Mouse (Mus musculus): ENCODE measurements around the gene Mylk3. TPM values are rescaled to one million over a fixed set of nuclear protein-coding genes. Genes with fewer than 3 reads are reported as not detected.

Mylk3 gene
- polyA plus RNA-seq, 1 experiment from 2014 or later, result 0.37 TPM

DNA sequence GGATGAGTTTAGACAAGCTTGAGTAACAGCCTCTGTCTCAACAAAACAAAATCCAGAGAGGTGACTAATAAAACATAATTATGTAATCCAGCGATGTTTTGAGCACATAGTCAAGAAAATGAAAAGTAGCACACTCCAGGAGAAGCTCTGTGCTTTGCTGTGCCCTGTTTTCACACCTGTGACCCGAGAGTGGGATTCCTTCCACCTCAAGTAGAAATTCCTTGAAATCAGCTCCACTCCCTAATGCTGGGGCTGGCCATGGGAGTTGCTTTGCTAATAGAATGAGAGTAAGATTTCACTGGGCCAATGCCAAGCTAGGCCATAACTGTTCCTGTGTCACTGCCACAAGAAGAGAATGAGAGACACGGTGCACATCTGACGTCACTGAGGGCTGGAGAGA, 48.5 kb downstream of the Mylk3 start:
- no peaks in the 10 kb centered on the region for H3K9me3 ChIP-seq (replicated peaks)
- no peak overlapping the region for H3K27ac ChIP-seq (replicated peaks)
- 87% methylated on average over 4 of the region's 4 CpGs for WGBS
- no peak for DNase-seq (ENCODE audit: low spot score)
- no peaks in the 10 kb centered on the region for H3K27me3 ChIP-seq (ENCODE audit: low read depth, poor library complexity, severe bottlenecking)
- no peak overlapping the region for H3K4me3 ChIP-seq
- no peaks in the 10 kb centered on the region for H3K36me3 ChIP-seq
- H3K4me1 ChIP-seq, result peaks cover 10% of the 10 kb centered on the region

DNA sequence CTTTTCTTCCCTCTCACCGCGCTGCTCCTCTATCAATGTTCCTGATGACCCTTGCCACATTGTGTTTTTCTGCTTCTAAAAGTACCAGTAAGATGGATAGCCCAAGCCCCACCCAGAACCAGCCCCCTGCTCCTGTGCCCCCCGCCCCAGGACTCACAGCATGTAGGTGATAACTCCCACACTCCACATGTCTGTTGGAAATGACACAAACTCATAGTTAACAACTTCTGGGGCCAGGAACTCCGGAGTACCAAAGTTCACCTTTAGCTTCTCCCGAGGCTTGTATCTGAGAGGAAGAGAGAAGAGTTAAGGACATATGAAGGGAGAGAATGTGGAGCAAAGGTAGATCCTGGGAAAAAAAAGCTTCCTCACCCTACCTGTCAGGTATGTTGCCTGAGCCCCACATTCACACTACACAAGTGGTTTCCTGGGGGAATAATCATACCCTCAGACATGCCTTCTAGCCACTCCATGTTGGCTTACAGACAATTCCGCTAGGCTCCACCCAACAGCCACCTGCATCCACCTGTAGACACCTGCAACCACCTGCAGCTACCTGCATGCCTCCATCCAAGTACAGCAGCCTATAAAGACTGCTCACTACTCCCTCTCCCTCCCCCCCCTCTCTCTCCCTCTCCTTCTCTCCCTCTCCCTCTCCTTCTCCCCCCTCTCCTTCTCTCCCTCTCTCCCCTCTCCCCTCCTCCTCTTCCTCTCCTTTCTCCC, 49.8 kb downstream of the Mylk3 start:
- no peaks in the 10 kb centered on the region for H3K9me3 ChIP-seq (replicated peaks)
- no peak overlapping the region for H3K4me3 ChIP-seq
- H3K27ac ChIP-seq (replicated peaks), result no peak overlapping the region
- 82% methylated on average over 6 of the region's 6 CpGs for WGBS
- DNase-seq (ENCODE audit: low spot score), result no peak
- H3K36me3 ChIP-seq, result no peaks in the 10 kb centered on the region
- H3K27me3 ChIP-seq (ENCODE audit: low read depth, poor library complexity, severe bottlenecking), result no peaks in the 10 kb centered on the region
- peaks cover 10% of the 10 kb centered on the region for H3K4me1 ChIP-seq

DNA sequence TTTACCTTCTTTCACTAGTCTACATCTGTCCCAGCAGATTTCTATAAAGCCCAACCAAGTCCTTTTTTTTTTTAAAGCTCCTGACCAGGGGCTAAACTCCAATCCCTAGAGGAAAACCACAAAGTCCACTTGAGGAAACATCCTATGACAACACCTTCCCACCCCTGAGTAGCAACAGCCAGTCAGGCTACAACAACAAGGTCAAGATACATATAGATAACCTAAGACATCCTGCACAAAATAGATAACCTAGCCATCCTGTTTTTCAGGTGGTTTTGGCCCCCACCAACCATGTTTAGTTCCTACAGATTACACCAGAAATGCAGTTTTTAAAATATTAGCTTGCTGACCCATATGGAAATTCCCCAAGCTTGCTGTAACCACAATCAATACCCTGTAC, 51.0 kb downstream of the Mylk3 start:
- H3K27ac ChIP-seq (replicated peaks), result no peak overlapping the region
- H3K27me3 ChIP-seq (ENCODE audit: low read depth, poor library complexity, severe bottlenecking), result no peaks in the 10 kb centered on the region
- H3K4me1 ChIP-seq, result peaks cover 5% of the 10 kb centered on the region
- no peaks in the 10 kb centered on the region for H3K36me3 ChIP-seq
- no peak overlapping the region for H3K4me3 ChIP-seq
- DNase-seq (ENCODE audit: low spot score), result no peak
- H3K9me3 ChIP-seq (replicated peaks), result no peaks in the 10 kb centered on the region

DNA sequence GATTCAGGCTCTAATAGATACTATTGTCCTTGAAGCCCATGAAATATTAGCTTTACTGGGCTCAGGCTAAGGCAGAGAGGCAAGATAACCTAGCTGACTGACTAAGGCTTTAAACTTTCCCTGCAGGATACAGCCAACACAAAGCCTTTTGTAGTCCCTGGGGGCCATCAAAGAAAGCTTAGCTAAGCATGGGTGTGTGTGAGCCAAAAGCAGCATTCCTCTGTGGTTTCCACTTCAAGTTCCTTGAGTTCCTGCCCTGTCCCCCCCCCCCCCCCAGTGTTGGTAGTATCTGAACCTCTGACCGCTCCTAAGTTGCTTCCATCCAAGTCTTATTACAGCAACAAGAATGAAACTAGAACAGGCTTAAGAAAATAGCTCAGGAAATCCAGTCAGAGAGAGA, 56.6 kb downstream of the Mylk3 start:
- DNase-seq (ENCODE audit: low spot score), result no peak
- Histone ChIP-seq H3K27me3 (ENCODE audit: low read depth, poor library complexity, severe bottlenecking) (no peaks in the 10 kb centered on the region), H3K4me1 (no peaks in the 10 kb centered on the region), H3K9me3 (replicated peaks) (no peaks in the 10 kb centered on the region), H3K27ac (replicated peaks) (no peak overlapping the region), H3K4me3 (no peak overlapping the region), H3K36me3 (no peaks in the 10 kb centered on the region)
- WGBS, result 68% methylated on average over 1 of the region's 1 CpGs

DNA sequence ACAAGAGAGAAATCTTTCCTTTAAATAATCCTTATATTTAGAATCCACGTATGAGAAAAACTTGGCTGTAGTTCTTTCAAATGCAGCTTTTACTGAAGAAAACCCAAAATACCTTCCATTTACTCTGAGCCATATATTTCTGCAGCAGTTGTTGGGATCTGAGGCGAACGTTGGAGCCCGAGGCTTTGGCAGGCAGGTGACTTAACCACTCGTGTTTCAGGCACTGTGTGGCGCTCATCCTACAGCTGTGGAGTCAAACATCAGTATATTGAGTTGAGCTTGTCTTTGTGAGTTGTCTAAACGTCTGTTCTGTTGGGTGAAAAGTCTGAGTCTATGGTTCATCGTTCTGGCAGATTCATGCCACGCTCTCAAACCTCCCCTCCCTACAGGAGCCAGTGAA, 59.1 kb downstream of the Mylk3 start:
- H3K4me1 ChIP-seq, result no peaks in the 10 kb centered on the region
- H3K4me3 ChIP-seq, result no peak overlapping the region
- H3K27me3 ChIP-seq (ENCODE audit: low read depth, poor library complexity, severe bottlenecking), result no peaks in the 10 kb centered on the region
- no peak for DNase-seq (ENCODE audit: low spot score)
- no peaks in the 10 kb centered on the region for H3K9me3 ChIP-seq (replicated peaks)
- no peaks in the 10 kb centered on the region for H3K36me3 ChIP-seq
- no peak overlapping the region for H3K27ac ChIP-seq (replicated peaks)
- WGBS, result 85% methylated on average over 9 of the region's 9 CpGs

DNA sequence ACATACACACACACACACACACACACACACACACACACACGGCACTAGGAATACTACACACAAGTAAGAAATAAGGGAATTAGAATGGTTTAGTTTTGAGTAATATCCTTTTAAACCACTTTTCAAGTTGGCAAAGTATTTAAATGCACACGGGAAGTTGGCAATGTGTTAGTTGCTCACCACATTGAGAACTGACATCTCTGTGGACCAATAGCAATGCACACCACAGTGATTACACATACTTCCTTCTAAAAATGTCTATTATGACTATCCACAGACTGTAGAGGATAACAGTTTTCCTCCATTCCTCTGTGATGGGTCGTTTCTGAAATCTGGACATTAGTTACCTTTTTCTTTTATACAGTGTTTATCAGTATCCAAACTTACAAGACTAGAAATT, 63.1 kb downstream of the Mylk3 start:
- Histone ChIP-seq H3K27me3 (ENCODE audit: low read depth, poor library complexity, severe bottlenecking) (no peaks in the 10 kb centered on the region), H3K36me3 (no peaks in the 10 kb centered on the region), H3K4me3 (no peak overlapping the region), H3K4me1 (no peaks in the 10 kb centered on the region), H3K9me3 (replicated peaks) (peaks cover 7% of the 10 kb centered on the region; the same call in 1 of the 2 replicates), H3K27ac (replicated peaks) (no peak overlapping the region)
- no peak for DNase-seq (ENCODE audit: low spot score)
- 85% methylated on average over 3 of the region's 3 CpGs for WGBS

DNA sequence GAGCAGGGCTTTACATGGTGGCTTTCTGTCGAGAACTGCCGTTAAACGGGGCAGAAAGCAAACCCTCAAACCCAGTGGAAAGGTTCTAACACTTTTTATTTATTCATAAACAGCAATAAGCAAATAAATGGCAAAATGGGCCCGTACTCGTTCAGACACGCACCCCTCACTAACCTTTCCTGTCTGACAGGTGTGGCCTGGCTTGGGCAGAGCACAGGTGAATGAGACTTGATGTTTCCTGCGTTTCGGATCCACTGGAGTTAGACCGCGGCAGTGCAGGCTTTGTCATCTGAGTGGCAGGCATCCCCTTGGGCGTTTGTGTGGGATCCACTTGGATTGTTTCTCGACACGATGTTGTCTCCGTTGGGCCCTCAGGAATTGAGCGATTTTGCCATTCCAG, 64.2 kb downstream of the Mylk3 start:
- WGBS, result 87% methylated on average over 15 of the region's 15 CpGs
- H3K9me3 ChIP-seq (replicated peaks), result peaks cover 10% of the 10 kb centered on the region; the same call in 1 of the 2 replicates
- no peaks in the 10 kb centered on the region for H3K36me3 ChIP-seq
- H3K4me3 ChIP-seq, result no peak overlapping the region
- H3K27me3 ChIP-seq (ENCODE audit: low read depth, poor library complexity, severe bottlenecking), result no peaks in the 10 kb centered on the region
- H3K27ac ChIP-seq (replicated peaks), result no peak overlapping the region
- DNase-seq (ENCODE audit: low spot score), result no peak
- H3K4me1 ChIP-seq, result no peaks in the 10 kb centered on the region

DNA sequence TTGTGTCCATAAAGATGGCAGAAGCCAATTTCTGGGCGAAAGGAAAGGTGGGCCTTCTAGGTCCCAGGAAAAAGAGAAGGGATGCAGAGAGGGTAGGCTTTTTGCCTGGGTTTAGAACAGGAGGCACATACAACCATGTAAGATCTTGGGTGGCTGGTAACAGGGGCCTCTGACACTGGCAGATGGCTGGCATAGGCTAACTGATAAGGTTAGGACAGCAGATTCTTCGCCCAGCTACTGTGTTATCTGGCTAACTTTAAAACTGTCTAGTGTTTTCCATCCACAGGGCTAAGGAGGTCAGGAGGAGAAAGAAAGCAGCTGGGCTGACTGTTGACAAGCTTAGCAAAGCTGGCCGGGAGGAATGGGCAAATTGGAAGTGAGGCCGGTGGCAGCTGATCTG, 67.6 kb downstream of the Mylk3 start:
- Histone ChIP-seq H3K4me1 (no peaks in the 10 kb centered on the region), H3K36me3 (no peaks in the 10 kb centered on the region), H3K9me3 (replicated peaks) (peaks cover 10% of the 10 kb centered on the region; the same call in 1 of the 2 replicates), H3K4me3 (no peak overlapping the region), H3K27ac (replicated peaks) (no peak overlapping the region), H3K27me3 (ENCODE audit: low read depth, poor library complexity, severe bottlenecking) (no peaks in the 10 kb centered on the region)
- no peak for DNase-seq (ENCODE audit: low spot score)
- WGBS, result 95% methylated on average over 4 of the region's 4 CpGs

DNA sequence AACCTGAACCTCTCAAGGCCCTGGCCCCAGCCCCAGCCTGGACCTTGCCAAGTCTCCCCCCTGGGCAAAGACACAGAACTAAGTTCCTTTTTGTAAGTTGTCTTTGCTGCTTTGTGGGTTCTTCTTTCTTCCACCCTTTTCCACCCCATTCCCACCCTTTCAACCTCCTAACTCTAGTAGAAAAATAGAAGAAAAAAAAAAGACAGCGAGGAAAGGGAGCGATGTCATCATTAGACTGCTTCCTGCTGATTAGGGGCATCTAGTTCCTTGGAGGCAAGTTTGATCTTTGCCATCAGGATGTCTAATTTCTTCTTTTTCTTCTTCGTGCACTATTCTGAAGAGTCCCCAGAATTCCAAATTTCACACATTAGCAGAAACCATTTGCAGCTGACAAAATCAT, 73.1 kb downstream of the Mylk3 start:
- no peak for DNase-seq (ENCODE audit: low spot score)
- H3K27ac ChIP-seq (replicated peaks), result no peak overlapping the region
- peaks cover 3% of the 10 kb centered on the region; the same call in 1 of the 2 replicates for H3K9me3 ChIP-seq (replicated peaks)
- 82% methylated on average over 3 of the region's 3 CpGs for WGBS
- no peaks in the 10 kb centered on the region for H3K27me3 ChIP-seq (ENCODE audit: low read depth, poor library complexity, severe bottlenecking)
- H3K4me3 ChIP-seq, result no peak overlapping the region
- peaks cover 20% of the 10 kb centered on the region for H3K36me3 ChIP-seq
- no peaks in the 10 kb centered on the region for H3K4me1 ChIP-seq

DNA sequence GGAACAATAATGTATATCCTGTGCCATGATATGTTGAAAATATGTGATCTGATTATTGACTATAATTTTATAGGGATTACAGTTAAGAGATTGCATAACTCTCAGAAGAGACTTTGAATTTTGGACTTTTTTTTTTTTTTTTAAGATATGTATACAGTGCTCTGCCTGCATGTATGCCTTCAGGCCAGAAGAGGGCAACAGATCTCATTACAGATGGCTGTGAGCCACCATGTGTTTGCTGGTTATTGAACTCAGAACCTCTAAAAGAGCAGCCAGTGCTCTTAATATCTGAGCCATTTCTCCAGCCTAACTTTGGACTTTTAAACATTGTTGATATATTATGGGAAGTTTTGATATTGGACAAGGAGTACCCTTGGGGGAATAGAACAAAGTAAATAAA, 74.4 kb downstream of the Mylk3 start:
- Histone ChIP-seq H3K9me3 (replicated peaks) (no peaks in the 10 kb centered on the region), H3K4me3 (no peak overlapping the region), H3K4me1 (no peaks in the 10 kb centered on the region), H3K27me3 (ENCODE audit: low read depth, poor library complexity, severe bottlenecking) (no peaks in the 10 kb centered on the region), H3K27ac (replicated peaks) (no peak overlapping the region), H3K36me3 (peaks cover 33% of the 10 kb centered on the region)
- no peak for DNase-seq (ENCODE audit: low spot score)

DNA sequence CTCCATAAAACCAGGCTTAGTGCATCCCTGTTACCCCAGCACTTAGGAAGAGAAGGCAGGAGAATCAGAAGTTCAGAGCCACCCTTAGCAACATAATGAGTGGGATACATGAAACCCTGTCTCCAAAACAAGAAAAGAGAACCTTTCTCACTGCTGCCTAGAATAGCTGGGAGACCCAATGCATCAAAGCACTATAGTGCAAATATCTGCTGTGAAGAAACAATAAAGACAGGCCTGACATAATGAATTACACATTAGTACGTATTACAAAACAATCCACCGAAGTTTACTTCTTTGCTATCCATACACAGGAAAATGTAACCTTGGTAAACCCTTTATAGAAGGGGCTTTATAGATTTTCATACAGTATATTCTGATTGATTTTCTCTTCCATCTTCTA, 77.6 kb downstream of the Mylk3 start:
- no peaks in the 10 kb centered on the region for H3K4me1 ChIP-seq
- H3K27ac ChIP-seq (replicated peaks), result no peak overlapping the region
- no peaks in the 10 kb centered on the region for H3K9me3 ChIP-seq (replicated peaks)
- H3K36me3 ChIP-seq, result peaks cover 64% of the 10 kb centered on the region
- H3K27me3 ChIP-seq (ENCODE audit: low read depth, poor library complexity, severe bottlenecking), result no peaks in the 10 kb centered on the region
- no peak overlapping the region for H3K4me3 ChIP-seq
- WGBS, result 93% methylated on average over 2 of the region's 2 CpGs
- no peak for DNase-seq (ENCODE audit: low spot score)

DNA sequence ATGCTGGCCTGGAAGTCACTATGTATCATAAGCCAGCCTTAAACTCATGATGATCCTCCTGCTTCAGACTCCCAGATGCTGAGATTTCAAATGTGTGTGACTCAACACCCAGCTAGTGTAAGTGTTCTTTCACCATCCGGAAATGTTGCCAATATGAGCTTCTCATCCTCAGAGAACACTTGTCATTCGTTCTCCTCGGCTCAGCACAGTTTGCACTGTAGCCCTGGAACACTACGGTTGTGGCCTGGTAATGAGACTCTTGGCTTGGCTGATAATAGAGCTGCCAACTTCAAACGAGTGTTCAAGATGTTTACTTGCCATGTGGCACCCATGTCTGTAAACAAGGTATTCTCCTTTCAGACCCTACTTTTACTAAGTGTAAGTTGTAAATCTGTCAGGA, 82.6 kb downstream of the Mylk3 start:
- H3K4me3 ChIP-seq, result no peak overlapping the region
- H3K4me1 ChIP-seq, result peaks cover 23% of the 10 kb centered on the region
- H3K27me3 ChIP-seq (ENCODE audit: low read depth, poor library complexity, severe bottlenecking), result no peaks in the 10 kb centered on the region
- H3K27ac ChIP-seq (replicated peaks), result no peak overlapping the region
- no peak for DNase-seq (ENCODE audit: low spot score)
- H3K9me3 ChIP-seq (replicated peaks), result no peaks in the 10 kb centered on the region
- peaks cover 75% of the 10 kb centered on the region for H3K36me3 ChIP-seq
- WGBS, result 92% methylated on average over 5 of the region's 5 CpGs

DNA sequence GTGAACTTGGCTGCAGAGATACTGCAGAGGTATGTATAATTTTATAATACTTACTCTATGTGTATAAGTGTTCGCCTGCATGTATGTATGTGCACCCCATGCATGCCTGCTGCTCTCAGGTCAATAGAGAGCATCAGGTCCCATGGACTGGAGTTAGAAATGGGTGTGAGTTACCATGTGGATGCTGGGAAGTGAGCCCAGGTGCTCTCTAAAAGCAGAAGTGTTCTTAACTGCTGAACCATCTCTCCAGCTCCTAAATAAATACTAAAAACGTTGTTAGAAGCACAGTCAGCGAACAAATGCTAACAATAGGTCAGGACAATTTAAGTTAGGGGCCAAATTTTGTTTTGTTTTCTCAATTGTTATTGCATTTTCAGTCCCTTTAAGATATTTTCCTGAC, 83.2 kb downstream of the Mylk3 start:
- peaks cover 29% of the 10 kb centered on the region for H3K4me1 ChIP-seq
- no peak overlapping the region for H3K4me3 ChIP-seq
- H3K36me3 ChIP-seq, result peaks cover 69% of the 10 kb centered on the region
- no peak overlapping the region for H3K27ac ChIP-seq (replicated peaks)
- DNase-seq (ENCODE audit: low spot score), result no peak
- H3K9me3 ChIP-seq (replicated peaks), result no peaks in the 10 kb centered on the region
- 96% methylated on average over 3 of the region's 3 CpGs for WGBS
- no peaks in the 10 kb centered on the region for H3K27me3 ChIP-seq (ENCODE audit: low read depth, poor library complexity, severe bottlenecking)

DNA sequence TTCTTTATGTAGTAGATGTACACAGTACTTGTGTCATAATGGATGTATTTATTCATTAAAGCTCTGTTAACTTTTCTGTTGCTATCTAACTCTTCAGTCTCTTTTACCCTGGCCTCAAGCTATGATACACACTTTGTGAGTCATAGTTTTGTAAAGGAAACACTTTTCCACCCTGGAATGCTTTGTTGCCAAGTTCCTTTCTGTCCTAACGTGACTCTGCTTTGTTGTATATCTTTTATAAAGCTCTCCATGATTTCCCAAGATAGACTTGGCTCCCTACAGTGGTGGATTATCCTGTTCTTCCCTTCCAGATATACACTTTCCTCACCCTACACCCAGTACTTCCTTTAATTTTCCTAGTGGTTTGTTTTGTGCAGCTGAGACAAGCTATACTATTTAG, 84.2 kb downstream of the Mylk3 start:
- Histone ChIP-seq H3K4me1 (peaks cover 37% of the 10 kb centered on the region), H3K9me3 (replicated peaks) (no peaks in the 10 kb centered on the region), H3K27ac (replicated peaks) (no peak overlapping the region), H3K27me3 (ENCODE audit: low read depth, poor library complexity, severe bottlenecking) (no peaks in the 10 kb centered on the region), H3K4me3 (no peak overlapping the region), H3K36me3 (peaks cover 59% of the 10 kb centered on the region)
- DNase-seq (ENCODE audit: low spot score), result no peak
- 71% methylated on average over 1 of the region's 1 CpGs for WGBS

Data from midbrain, embryonic 10.5 days (tissue).